Mouse (Mus musculus): Measurements from ENCODE around the gene Sirt2. TPM values are rescaled to one million over a fixed set of nuclear protein-coding genes. Genes with fewer than 3 reads are reported as not detected.
A peak's percentile ranks its signal among the peaks of the same experiment; 100 is the strongest.

Gene Sirt2
- polyA plus RNA-seq (2012; rRNA removed), result 84.9 and 102 TPM in 2 replicates

DNA sequence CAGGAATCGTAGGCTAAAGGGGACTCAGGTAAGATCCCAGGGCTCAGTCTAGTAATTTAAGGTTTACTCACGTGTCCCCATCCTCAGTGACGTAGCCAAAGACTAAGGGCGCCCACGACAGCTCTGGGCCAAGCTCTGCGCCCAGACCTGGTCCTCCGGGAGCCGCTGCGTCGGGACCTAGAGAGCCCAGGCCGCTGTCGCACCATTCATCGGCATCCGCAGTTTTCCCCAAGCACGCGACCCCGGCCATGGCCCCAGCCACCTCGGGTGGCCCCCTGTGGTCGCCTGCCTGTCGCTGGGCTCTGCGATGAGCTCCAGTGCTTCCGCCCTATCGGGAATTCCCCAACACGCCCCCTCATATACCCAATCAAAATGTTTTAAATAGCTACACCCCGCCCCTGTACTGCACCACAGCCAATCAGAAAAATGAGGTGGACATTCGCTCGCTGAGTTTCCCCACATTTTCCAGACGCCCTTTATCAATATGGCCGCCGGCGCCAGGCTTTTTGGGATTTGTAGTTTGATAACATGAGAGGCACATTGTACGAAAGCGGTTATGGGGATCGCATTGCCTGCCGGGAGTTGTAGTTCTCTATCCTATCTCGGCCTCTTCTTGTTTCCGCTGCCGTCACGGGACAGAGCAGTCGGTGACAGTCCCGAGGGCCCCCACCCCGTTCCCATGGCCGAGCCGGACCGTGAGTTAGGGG, at the start of gene Sirt2:
TSS of gene Sirt2 (plus strand) at position 563 of the 707 bp plus-strand sequence.
- peaks cover 17% of the 10 kb centered on the region for H3K4me1 ChIP-seq (ENCODE audit: control insufficient read depth, insufficient read depth, low read length)
- 0% methylated on average over 45 of the region's 45 CpGs for WGBS
- peak; percentile 68; the same call in 1 of the 2 replicates for TF ChIP-seq POLR2A (IDR thresholded peaks at IDR 0.05; ENCODE audit: borderline replicate concordance, extremely low read depth, low read depth, low read length)
- TF ChIP-seq CTCF (IDR thresholded peaks at IDR 0.05; ENCODE audit: insufficient read depth, low read length), result no peak
- peak; percentile 92 for DNase-seq
- peak within 1 kb of the TSS; percentile 96 for H3K4me3 ChIP-seq (replicated peaks; ENCODE audit: extremely low read depth, low read depth, low read length)

DNA sequence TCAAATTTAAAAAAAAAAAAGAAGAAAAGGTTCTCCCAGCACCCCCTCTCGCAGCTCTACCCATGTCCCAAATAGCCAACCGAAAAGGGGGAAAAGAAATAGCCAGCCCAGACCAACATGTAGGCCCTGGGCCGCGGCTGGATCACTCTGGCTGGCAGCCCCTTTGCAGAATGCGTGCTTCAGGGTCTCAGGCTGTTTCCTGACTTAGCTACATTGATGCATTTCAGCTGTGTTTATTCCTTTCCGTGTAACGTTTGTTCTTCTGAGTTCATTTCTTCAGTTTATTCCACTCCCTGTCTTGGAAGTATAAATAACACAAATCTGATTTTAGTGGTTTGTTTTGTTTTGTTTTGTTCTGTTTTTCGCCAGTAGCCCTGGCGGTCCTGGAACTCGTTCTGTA, 48.8 kb upstream of the Sirt2 start:
- Histone ChIP-seq H3K4me1 (ENCODE audit: control insufficient read depth, insufficient read depth, low read length) (no peaks in the 10 kb centered on the region), H3K4me3 (replicated peaks; ENCODE audit: extremely low read depth, low read depth, low read length) (no peak overlapping the region)
- no peak for TF ChIP-seq CTCF (IDR thresholded peaks at IDR 0.05; ENCODE audit: insufficient read depth, low read length)
- TF ChIP-seq POLR2A (IDR thresholded peaks at IDR 0.05; ENCODE audit: borderline replicate concordance, extremely low read depth, low read depth, low read length), result no peak
- 69% methylated on average over 10 of the region's 10 CpGs for WGBS
- DNase-seq, result no peak

- TF ChIP-seq CTCF (IDR thresholded peaks at IDR 0.05; ENCODE audit: insufficient read depth, low read length) (no peak), POLR2A (IDR thresholded peaks at IDR 0.05; ENCODE audit: borderline replicate concordance, extremely low read depth, low read depth, low read length) (no peak)
- Histone ChIP-seq H3K4me1 (ENCODE audit: control insufficient read depth, insufficient read depth, low read length) (no peaks in the 10 kb centered on the region), H3K4me3 (replicated peaks; ENCODE audit: extremely low read depth, low read depth, low read length) (no peak overlapping the region)
- DNase-seq, result no peak
- WGBS, result 61% methylated on average over 4 of the region's 4 CpGs
Observed at GRCm38 (mm10) chr7:28719159-28719558, 47.4 kb upstream of the Sirt2 start.

GRCm38 (mm10) chr7:28719650-28720049, 46.9 kb upstream of the Sirt2 start:
- no peak for DNase-seq
- TF ChIP-seq POLR2A (IDR thresholded peaks at IDR 0.05; ENCODE audit: borderline replicate concordance, extremely low read depth, low read depth, low read length) (no peak), CTCF (IDR thresholded peaks at IDR 0.05; ENCODE audit: insufficient read depth, low read length) (no peak)
- Histone ChIP-seq H3K4me1 (ENCODE audit: control insufficient read depth, insufficient read depth, low read length) (no peaks in the 10 kb centered on the region), H3K4me3 (replicated peaks; ENCODE audit: extremely low read depth, low read depth, low read length) (no peak overlapping the region)
- WGBS, result 89% methylated on average over 2 of the region's 2 CpGs

DNA sequence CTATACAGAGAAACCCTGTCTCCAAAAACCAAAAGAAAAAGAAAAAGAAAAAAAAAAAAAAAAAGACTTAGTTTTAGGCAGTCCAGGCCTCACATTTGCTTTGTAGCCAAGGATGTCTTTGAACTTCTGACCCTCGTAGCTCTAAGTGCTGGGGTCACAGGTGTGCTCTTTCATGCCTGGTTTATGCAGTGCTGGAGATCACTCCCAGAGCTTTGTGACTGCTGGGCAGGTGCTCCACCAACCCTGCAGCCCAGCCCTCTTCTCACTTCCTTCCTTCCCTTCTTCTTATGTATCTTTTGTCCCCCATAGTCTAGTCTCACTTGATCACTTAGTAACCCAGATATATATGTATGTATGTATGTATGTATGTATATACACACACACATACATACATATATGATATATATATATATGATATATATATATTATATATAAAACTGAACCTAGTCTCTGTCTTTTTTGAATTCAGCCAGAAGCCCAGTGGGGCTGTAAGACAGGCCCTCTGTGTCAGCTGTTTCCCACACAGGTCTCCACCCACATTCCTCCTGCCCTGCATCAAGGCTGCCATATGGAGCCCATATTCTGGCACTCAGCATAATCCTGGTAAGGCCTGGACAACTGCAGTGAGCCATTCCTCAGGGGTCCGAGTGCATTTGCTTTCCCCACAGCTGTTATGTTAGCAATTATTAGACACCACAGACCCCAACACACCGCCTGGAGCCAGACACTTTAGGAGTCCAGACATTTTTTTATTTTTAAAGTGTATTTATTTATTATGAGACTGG, 45.6 kb upstream of the Sirt2 start:
- DNase-seq, result no peak
- WGBS, result 68% methylated on average over 3 of the region's 3 CpGs
- no peaks in the 10 kb centered on the region for H3K4me1 ChIP-seq (ENCODE audit: control insufficient read depth, insufficient read depth, low read length)
- no peak overlapping the region for H3K4me3 ChIP-seq (replicated peaks; ENCODE audit: extremely low read depth, low read depth, low read length)
- no peak for TF ChIP-seq POLR2A (IDR thresholded peaks at IDR 0.05; ENCODE audit: borderline replicate concordance, extremely low read depth, low read depth, low read length)
- no peak for TF ChIP-seq CTCF (IDR thresholded peaks at IDR 0.05; ENCODE audit: insufficient read depth, low read length)

DNA sequence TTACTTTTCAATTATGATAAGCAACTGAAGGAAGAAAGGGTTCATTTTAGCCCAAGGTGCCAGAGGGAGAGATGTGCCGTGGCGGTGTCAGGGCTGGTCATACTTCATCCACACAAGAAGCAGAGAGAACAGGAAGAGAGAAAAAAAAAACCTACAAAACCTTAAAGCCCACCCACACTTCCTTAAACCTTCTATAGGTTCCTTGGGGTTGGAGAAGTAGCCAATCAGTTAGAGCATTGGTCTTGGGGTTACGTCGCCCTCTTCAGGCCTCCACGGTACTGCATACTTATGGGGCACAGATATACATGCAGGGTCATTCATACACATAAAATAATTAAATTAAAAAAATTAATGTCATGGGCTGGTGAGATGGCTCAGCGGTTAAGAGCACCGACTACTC, 44.5 kb upstream of the Sirt2 start:
- DNase-seq, result no peak
- 96% methylated on average over 7 of the region's 7 CpGs for WGBS
- Histone ChIP-seq H3K4me3 (replicated peaks; ENCODE audit: extremely low read depth, low read depth, low read length) (no peak overlapping the region), H3K4me1 (ENCODE audit: control insufficient read depth, insufficient read depth, low read length) (no peaks in the 10 kb centered on the region)
- TF ChIP-seq POLR2A (IDR thresholded peaks at IDR 0.05; ENCODE audit: borderline replicate concordance, extremely low read depth, low read depth, low read length), result no peak
- 0 out of 2 replicates have a peak, but pooled peaks have one; percentile 5 for TF ChIP-seq CTCF (IDR thresholded peaks at IDR 0.05; ENCODE audit: insufficient read depth, low read length)

GRCm38 (mm10) chr7:28724613-28725012, 41.9 kb upstream of the Sirt2 start:
- no peak for DNase-seq
- Histone ChIP-seq H3K4me3 (replicated peaks; ENCODE audit: extremely low read depth, low read depth, low read length) (no peak overlapping the region), H3K4me1 (ENCODE audit: control insufficient read depth, insufficient read depth, low read length) (no peaks in the 10 kb centered on the region)
- no peak for TF ChIP-seq CTCF (IDR thresholded peaks at IDR 0.05; ENCODE audit: insufficient read depth, low read length)
- no peak for TF ChIP-seq POLR2A (IDR thresholded peaks at IDR 0.05; ENCODE audit: borderline replicate concordance, extremely low read depth, low read depth, low read length)
- WGBS, result 95% methylated on average over 2 of the region's 2 CpGs

DNA sequence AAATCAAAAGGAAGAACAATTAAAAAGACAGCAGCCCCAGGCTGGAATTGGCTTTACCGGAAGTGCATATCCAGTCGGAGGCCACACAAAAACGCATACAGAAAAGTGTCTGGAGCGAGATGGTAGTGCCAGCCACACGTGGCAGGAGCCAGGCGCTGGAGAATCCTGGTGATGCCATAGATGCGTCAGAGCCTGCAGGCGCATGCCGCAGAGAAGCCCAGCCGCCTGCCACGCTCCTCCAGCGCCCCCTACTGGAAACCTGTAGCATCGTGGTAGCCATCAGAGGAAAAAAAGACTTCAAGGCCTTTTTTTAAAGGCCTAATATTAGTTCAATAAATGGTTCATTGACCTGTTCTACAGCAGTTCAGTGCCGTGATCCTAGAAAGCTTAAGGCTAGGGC, 39.9 kb upstream of the Sirt2 start:
- Histone ChIP-seq H3K4me1 (ENCODE audit: control insufficient read depth, insufficient read depth, low read length) (no peaks in the 10 kb centered on the region), H3K4me3 (replicated peaks; ENCODE audit: extremely low read depth, low read depth, low read length) (no peak overlapping the region)
- WGBS, result 9% methylated on average over 14 of the region's 14 CpGs
- DNase-seq, result peak; percentile 72
- TF ChIP-seq POLR2A (IDR thresholded peaks at IDR 0.05; ENCODE audit: borderline replicate concordance, extremely low read depth, low read depth, low read length) (no peak), CTCF (IDR thresholded peaks at IDR 0.05; ENCODE audit: insufficient read depth, low read length) (peak; percentile 65)

- Histone ChIP-seq H3K4me3 (replicated peaks; ENCODE audit: extremely low read depth, low read depth, low read length) (no peak overlapping the region), H3K4me1 (ENCODE audit: control insufficient read depth, insufficient read depth, low read length) (no peaks in the 10 kb centered on the region)
- DNase-seq, result no peak
- TF ChIP-seq POLR2A (IDR thresholded peaks at IDR 0.05; ENCODE audit: borderline replicate concordance, extremely low read depth, low read depth, low read length) (no peak), CTCF (IDR thresholded peaks at IDR 0.05; ENCODE audit: insufficient read depth, low read length) (no peak)
- WGBS, result 65% methylated on average over 10 of the region's 10 CpGs
Observed at GRCm38 (mm10) chr7:28727649-28728340, 38.7 kb upstream of the Sirt2 start.
